Comparison of ENCODE assay signal across 33 mouse cellular contexts in genomic region chr3:36461819-36462218, GRCm38 (mm10). TPM values are rescaled to one million over a fixed set of nuclear protein-coding genes. Genes with fewer than 3 reads are reported as not detected.
"Had no signal": no experiment of that assay in that cellular context is flagged by ENCODE, and none has a peak within 500 bp of the region (broad histone marks: within the 10 kb centered on the region; RNA-seq: fewer than 3 reads in every experiment).

No protein-coding gene starts in this region.

- H3K9ac ChIP-seq: embryonic facial prominence, embryonic 12.5 days; embryonic facial prominence, embryonic 13.5 days; embryonic facial prominence, embryonic 15.5 days; forebrain, embryonic 12.5 days; forebrain, embryonic 13.5 days; forebrain, embryonic 15.5 days; forebrain, postnatal 0 days had no signal

- H3K27ac ChIP-seq: embryonic facial prominence, embryonic 10.5 days; embryonic facial prominence, embryonic 12.5 days; embryonic facial prominence, embryonic 15.5 days; forebrain, embryonic 10.5 days; forebrain, embryonic 12.5 days; forebrain, embryonic 13.5 days; forebrain, embryonic 15.5 days; gastrocnemius, adult 2 months; heart, adult 2 months had no signal

- H3K4me2 ChIP-seq: embryonic facial prominence, embryonic 12.5 days; embryonic facial prominence, embryonic 13.5 days; embryonic facial prominence, embryonic 15.5 days; forebrain, embryonic 12.5 days; forebrain, embryonic 13.5 days; forebrain, embryonic 15.5 days had no signal

- H3K4me1 ChIP-seq: embryonic facial prominence, embryonic 10.5 days; embryonic facial prominence, embryonic 12.5 days; embryonic facial prominence, embryonic 13.5 days; embryonic facial prominence, embryonic 15.5 days; forebrain, embryonic 10.5 days; forebrain, embryonic 12.5 days; forebrain, embryonic 13.5 days; forebrain, embryonic 15.5 days had no signal

- H3K9me3 ChIP-seq: embryonic facial prominence, embryonic 10.5 days; embryonic facial prominence, embryonic 12.5 days; embryonic facial prominence, embryonic 13.5 days; embryonic facial prominence, embryonic 15.5 days; forebrain, embryonic 10.5 days; forebrain, embryonic 12.5 days; forebrain, embryonic 13.5 days; forebrain, embryonic 15.5 days had no signal

- H3K4me3 ChIP-seq: embryonic facial prominence, embryonic 10.5 days; embryonic facial prominence, embryonic 12.5 days; embryonic facial prominence, embryonic 13.5 days; embryonic facial prominence, embryonic 15.5 days; erythroblast, embryonic 14.5 days; forebrain, embryonic 10.5 days; forebrain, embryonic 12.5 days; forebrain, embryonic 13.5 days; forebrain, embryonic 15.5 days; gastrocnemius, adult 2 months; heart, adult 2 months had no signal

- H3K27me3 ChIP-seq: embryonic facial prominence, embryonic 12.5 days; embryonic facial prominence, embryonic 13.5 days; embryonic facial prominence, embryonic 15.5 days; forebrain, embryonic 12.5 days; forebrain, embryonic 13.5 days; forebrain, embryonic 15.5 days had no signal

- DNase-seq: cerebellum, adult 9-10 months; cerebellum, adult 9-11 months; cerebellum, postnatal 10 days; cerebellum, postnatal 14 days; cerebellum, postnatal 25 days; cerebellum, postnatal 36 days; embryo, embryonic 11 days; forebrain, postnatal 0 days; gastrocnemius, adult 2 months; gastrocnemius, postnatal 10 days; gastrocnemius, postnatal 14 days; gastrocnemius, postnatal 25 days; gastrocnemius, postnatal 36 days; heart, adult 18-20 months; heart, adult 2 months had no signal

RNA-seq across cellular contexts. Expression of gene 1810062G17Rik, which starts 13.9 kb away (rescaled TPM):
- total RNA-seq: common myeloid progenitor, adult 5-6 weeks; forebrain, postnatal 0 days; gastrocnemius, adult 18-20 months; gastrocnemius, adult 2 months; gastrocnemius, adult 8-10 months; gastrocnemius, postnatal 25 days; heart, adult 18-20 months; heart, adult 2 months had no signal
- polyA plus RNA-seq: erythroblast, embryonic 14.5 days; forebrain, embryonic 14.5 days; forebrain, embryonic 15.5 days; forebrain, embryonic 16.5 days; frontal cortex, adult 2 months had no signal

RNA-seq across cellular contexts. Expression of gene Gm11549, which starts 59.8 kb away (rescaled TPM):
- total RNA-seq: common myeloid progenitor, adult 5-6 weeks; gastrocnemius, adult 18-20 months; gastrocnemius, adult 2 months; gastrocnemius, adult 8-10 months; gastrocnemius, postnatal 25 days; gastrocnemius, postnatal 36 days; granulocyte monocyte progenitor cell, adult 5-6 weeks; heart, adult 18-20 months; heart, adult 2 months; heart, adult 8-10 months had no signal
- polyA plus RNA-seq: embryonic facial prominence, embryonic 10.5 days; erythroblast, embryonic 14.5 days; gonadal fat pad, adult 2 months; heart, adult 2 months had no signal
